Mouse (Mus musculus): ENCODE measurements around the gene Adam19.

- no peak for TF ChIP-seq POLR2A (IDR thresholded peaks at IDR 0.05; ENCODE audit: low read depth, low read length)
- no peak for TF ChIP-seq CTCF (IDR thresholded peaks at IDR 0.05; ENCODE audit: extremely low read depth, insufficient read depth, insufficient read length, insufficient replicate concordance)
Measured at GRCm38 (mm10) chr11:46102107-46102506, 46.3 kb downstream of the Adam19 start.
